Mouse (Mus musculus) layer of hippocampus, postnatal 10 days (tissue): ENCODE results near the gene Itln1. TPM values are rescaled to one million over a fixed set of nuclear protein-coding genes. Genes with fewer than 3 reads are reported as not detected.
A peak's percentile ranks its signal among the peaks of the same experiment; 100 is the strongest.
"Not testable (repeated sequence)": the region's sequence is repeated elsewhere in the genome, so short reads cannot be mapped to it uniquely, and the experiment has no call there.

Experiments
- DNase-seq, 2 experiments: peaks; one replicate each; pipeline ENCODE4 v3.0.0; 2021; ENCODE audit warnings: low spot score in 2 of 2
- total RNA-seq, 2 experiments: library from RNA; stranded (reverse); gene quantifications; 2 replicates each; pipeline ENCODE4 v1.2.3; 2021

The Itln1 gene
- total RNA-seq, 2 experiments from 2014 or later: not detected

- no peak for DNase-seq
These were observed 21.3 kb downstream of the Itln1 start for GRCm38 (mm10) chr1:171513760-171514159.

- no peak for DNase-seq
These were observed 21.9 kb downstream of the Itln1 start for GRCm38 (mm10) chr1:171513234-171513633.

- no peak for DNase-seq
These were observed 30.5 kb downstream of the Itln1 start for GRCm38 (mm10) chr1:171504586-171504985.

- peak; percentile 67 to 68 for DNase-seq
These were observed 31.4 kb downstream of the Itln1 start for GRCm38 (mm10) chr1:171503592-171504291.

- peak; percentile 96 for DNase-seq
These were observed 31.9 kb downstream of the Itln1 start, which contains the start of gene Alyref2 for GRCm38 (mm10) chr1:171503250-171503591. TSS of gene Alyref2 (plus strand) at chr1:171503478.

DNA sequence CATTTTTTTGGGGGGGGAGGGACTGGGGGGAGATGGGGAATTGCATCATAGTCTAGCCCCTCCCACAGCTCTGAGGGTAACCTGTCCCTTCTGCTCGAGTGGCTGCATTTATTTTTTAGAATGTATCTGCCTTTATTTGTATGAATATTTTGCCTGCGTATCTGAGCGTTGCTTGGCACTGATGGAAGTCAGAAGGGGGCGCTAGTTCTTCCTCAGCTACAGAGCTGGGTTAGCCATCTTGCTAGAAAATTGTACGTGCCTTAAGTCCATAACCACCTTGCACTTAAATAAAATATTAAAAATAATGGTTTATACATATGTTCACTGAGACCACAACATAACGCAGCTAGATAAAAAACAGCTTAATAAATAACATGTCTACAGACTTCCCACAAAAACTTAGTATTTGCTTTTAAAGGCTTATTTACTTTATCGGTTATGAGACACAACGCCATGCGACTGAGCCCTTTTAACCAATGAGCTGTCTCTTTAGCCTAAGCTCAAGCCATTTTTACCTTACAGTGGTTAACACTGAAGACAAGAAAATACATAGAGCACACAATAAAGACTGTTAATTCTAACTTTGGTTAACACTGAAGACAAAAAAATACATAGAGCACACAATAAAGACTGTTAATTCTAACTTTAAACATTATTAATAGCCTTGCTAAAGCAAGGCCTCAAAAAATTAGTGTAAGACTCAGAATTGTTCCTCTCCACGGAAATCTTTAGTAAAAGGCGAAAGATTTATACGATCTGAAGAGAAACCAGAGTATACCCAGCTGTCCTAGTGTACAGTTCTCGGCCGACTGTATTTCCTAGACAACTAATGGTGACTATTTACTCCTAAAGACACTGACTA, 32.5 kb downstream of the Itln1 start:
- peak; percentile 60 to 62 for DNase-seq

DNA sequence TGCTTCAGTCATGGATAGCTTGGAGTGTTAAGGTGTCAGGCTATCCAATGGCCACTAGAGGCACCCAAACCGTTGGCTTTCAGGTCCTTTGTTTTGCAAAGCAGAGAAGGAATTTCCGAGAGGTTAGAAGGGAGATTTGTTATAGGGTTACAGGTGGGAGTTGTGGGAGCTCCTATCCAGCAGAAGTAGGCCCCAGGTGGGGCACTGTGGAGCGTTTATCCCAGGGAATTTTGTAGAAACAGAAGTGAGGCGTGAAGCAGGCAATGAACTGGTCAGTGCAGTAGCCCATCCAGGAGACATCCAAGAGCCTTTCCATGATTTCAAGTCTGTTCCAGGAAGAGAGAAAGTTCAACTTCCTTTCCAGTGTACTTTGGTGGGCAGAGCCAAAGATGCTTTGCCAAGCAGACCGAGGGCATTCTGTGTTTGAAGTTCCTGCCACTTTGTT, 33.4 kb downstream of the Itln1 start:
- DNase-seq: peak; percentile 23 to 33

- DNase-seq: no peak
These were observed 34.0 kb downstream of the Itln1 start for GRCm38 (mm10) chr1:171501016-171501610.

DNA sequence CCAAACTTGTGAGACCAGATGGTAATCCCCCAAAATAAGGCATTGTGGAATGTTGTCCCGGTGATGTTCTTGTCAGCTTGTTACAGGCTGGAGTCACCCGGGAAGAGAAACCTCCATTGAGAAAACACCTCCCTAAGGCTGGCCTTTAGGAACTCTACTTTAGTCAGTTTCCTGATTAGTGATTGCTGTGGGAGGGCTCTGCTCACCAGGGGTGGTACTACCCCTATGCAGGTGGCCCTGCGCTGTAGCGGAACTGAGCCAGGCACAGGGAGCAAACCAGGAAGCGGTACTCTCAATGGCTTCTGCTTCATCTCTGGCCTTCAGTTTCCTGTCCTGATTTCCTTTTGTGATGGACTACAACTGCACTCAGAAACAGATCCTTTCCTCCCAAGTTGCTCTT, 35.2 kb downstream of the Itln1 start:
- DNase-seq: no peak

- DNase-seq: no peak
These were observed 39.7 kb downstream of the Itln1 start for GRCm38 (mm10) chr1:171495371-171495770.

DNA sequence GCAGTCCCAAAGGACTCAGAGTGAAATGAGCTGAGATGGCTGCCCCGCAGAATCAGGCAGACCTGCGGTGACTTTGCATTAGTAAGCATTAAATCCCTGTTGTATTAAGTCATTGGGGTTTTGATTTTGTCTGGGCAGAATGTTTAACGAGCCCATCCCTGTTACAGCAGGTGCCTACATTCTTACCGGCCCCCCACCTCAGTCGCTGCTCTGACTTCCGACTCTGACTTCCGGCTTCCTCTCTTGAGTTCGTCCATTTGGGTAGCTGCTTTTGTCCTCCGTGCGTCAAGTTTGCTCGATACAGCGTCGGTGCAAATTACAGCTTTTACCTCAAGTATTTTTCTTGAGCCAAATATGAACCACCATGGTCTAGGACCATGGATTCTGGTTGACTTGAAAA, 40.9 kb downstream of the Itln1 start:
- DNase-seq: no peak

- peak; percentile 80 to 81 for DNase-seq
These were observed 56.1 kb downstream of the Itln1 start for GRCm38 (mm10) chr1:171478968-171479367.

- no peak for DNase-seq
These were observed 57.1 kb downstream of the Itln1 start for GRCm38 (mm10) chr1:171477758-171478545.

GRCm38 (mm10) chr1:171477123-171477522, 58.0 kb downstream of the Itln1 start:
- DNase-seq: no peak

DNA sequence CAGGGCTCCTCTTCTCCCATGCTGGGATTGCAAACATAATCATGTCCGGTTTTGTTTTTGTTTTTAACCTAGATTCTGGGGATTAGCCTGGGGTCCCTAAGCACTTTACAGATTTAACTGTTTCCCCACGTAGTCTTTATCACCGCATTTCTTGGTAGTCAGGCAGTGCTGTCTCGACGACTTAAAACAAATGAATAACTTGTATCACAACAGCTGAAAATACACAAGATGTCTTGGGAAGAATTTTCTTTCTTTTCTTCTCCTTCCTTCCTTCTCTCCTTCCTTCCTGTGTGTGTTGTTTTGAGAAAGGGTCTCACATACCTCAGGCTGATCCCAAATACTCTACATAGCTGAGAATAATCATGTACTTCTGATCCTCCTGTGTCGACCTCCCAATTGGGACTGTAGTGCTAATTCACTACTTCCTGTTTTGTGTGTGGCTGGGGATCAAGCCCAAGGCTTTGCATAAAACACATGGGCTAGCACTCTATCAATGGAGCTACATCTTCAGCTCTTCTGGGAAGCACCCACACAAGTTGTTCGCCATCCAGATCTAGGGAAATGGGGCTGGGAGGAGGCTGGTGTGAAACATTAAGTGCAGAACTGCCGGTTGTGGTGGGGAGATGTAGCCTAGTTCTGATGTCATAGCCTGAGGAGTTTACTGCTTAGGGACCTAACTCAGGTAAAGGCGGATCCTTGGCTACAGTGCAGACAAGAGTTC, 61.0 kb downstream of the Itln1 start:
- no peak for DNase-seq

- no peak for DNase-seq
These were observed 61.6 kb downstream of the Itln1 start for GRCm38 (mm10) chr1:171473506-171473905.

DNA sequence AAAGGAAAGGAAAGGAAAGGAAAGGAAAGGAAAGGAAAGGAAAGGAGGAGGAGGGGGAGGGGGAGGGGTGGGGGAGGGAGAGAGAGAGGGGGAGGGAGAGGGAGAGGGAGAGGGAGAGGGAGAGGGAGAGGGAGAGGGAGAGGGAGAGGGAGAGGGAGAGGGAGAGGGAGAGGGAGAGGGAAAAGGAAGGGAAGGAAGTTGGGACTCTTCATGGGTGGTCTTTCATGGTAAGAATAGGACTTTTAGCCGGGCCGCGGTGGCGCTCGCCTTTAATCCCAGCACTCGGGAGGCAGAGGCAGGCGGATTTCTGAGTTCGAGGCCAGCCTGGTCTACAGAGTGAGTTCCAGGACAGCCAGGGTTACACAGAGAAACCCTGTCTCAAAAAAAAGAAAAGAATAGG, 63.2 kb downstream of the Itln1 start:
- not testable (repeated sequence) for DNase-seq

GRCm38 (mm10) chr1:171471452-171471851, 63.6 kb downstream of the Itln1 start:
- no peak for DNase-seq

DNA sequence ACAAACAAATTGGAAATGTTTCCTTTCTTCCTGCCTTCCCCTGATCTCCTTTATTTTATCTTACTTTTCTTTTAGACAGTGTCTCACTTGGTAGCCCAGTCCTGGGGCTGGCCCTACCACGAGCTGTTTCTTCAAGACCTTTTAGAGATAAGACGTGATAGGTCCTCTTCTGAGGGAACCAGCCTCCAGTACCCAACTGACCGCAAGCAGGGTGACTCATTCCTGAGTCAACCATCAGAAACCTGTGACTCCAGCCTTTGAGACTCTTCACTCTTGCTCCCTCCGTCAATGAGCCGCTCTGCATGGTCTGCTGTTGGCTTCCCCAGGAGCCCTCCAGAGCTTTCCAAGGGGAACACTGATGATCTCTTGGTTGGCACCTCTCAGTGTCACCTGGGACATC, 64.2 kb downstream of the Itln1 start:
- DNase-seq: no peak

DNA sequence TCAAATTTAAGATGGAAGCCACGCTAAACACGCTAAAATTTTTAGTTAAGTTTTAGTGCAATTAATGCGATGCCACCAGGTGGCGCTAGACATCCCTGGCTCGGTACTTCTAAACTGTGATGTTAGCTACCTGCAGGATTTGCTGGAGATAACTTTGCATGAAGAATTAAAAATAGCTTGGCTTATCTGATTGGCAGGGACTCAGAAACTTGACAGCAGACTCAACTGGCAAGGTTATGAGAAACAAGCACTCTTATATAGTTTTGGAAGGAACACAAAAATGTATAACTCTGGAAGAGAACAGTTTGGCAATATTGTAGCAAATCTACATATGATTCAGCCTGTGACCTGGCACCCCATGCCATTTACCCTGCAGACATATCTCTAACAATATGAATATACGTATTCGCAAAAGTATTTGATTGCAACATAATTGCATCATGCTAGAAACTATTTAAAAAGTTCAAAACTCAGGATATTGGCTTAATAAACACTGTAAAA, 64.7 kb downstream of the Itln1 start:
- peak; percentile 61 to 64 for DNase-seq
